Mouse (Mus musculus) megakaryocyte-erythroid progenitor cell, adult 5 weeks (primary cell): ENCODE measurements around the gene Olfr1298. TPM values are rescaled to one million over a fixed set of nuclear protein-coding genes. Genes with fewer than 3 reads are reported as not detected.

ENCODE experiments used
- polyA plus RNA-seq: library from polyadenylated mRNA; stranded (reverse); fragments of >175 nt; gene quantifications from 2 replicates; pipeline ENCODE4 v1.2.3, GENCODE M21; 2012

The Olfr1298 gene
- not detected in 2 replicates for polyA plus RNA-seq

DNA sequence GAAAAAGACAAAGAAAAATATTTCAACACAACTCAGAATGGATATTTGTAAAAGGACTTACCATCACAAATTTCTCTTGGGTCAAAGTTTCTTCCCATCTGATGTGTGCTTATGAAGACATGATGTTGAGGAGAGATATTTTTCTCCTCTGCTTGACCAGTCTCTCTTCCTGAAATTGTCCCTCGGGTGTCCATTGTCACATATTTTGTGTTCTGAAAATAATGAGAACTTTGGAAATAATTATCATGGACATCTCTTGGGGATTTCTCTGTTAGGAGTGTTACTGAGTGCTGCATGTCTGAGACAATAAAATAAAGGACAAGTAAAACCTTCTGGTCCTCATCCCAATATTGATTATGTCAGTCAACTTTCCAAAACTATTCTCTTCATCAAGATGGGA, at the start of gene Olfr1298:
Gene Olfr1298, minus strand, starts transcription at position 101 of the 400 bp plus-strand sequence.

DNA sequence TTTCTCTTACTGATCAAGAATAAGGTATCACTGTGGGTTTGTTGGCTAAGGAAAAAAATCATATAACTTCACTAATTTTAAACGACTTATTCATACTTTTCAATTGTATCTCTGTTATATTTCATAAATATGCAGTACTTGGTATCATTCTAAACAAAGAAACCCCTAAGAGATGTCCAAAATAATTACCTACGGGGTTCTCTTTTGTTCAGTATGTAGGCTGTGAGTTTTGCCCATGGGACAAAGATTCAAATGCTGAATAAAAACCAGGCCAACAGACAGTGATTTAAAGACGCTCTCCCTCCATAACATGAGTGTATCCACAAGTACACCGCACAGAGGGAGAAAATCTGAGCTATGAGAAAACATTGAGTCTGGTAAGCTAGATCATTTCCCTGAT, 12.1 kb upstream of the Olfr1298 start, which contains the start of gene Olfr1299:
Gene Olfr1299, plus strand, starts transcription at position 301 of the 400 bp plus-strand sequence.

DNA sequence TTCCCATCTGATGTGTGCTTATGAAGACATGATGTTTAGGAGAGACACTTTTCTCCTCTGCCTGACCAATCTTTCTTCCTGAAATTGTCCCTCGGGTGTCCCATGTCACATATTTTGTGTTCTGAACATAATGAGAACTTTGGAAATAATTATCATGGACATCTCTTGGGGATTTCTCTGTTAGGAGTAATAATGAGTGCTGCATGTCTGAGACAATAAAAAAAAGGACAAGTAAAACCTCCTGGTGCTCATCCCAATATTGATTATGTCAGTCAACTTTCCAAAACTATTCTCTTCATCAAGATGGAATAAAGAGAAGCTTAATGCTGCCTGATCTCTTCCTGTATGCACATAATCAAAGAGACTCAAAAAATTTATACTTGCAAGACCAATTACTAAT, 22.6 kb downstream of the Olfr1298 start, which contains the start of gene Olfr1297:
Gene Olfr1297, minus strand, starts transcription at position 101 of the 400 bp plus-strand sequence.

Other genes starting within 250 kb of the Olfr1298 start
- gene Olfr1286, start 226.1 kb downstream of the Olfr1298 start, polyA plus RNA-seq: not detected in 2 replicates
- not detected in 2 replicates for gene Olfr1287, start 200.1 kb downstream of the Olfr1298 start, polyA plus RNA-seq
- gene Olfr1288, start 175.1 kb downstream of the Olfr1298 start, polyA plus RNA-seq: not detected in 2 replicates
- not detected in 2 replicates for gene Olfr1289, start 168.4 kb downstream of the Olfr1298 start, polyA plus RNA-seq
- not detected in 2 replicates for gene Olfr1290, start 155.4 kb downstream of the Olfr1298 start, polyA plus RNA-seq
- gene Olfr1291-ps1, start 152.0 kb downstream of the Olfr1298 start, polyA plus RNA-seq: not detected in 2 replicates
- not detected in 2 replicates for gene Olfr1293-ps, start 124.0 kb downstream of the Olfr1298 start, polyA plus RNA-seq
- gene Olfr1294, start 108.9 kb downstream of the Olfr1298 start, polyA plus RNA-seq: not detected in 2 replicates
- gene Olfr1295, start 79.5 kb downstream of the Olfr1298 start, polyA plus RNA-seq: not detected in 2 replicates
- gene Olfr1297, start 22.7 kb downstream of the Olfr1298 start, polyA plus RNA-seq: not detected in 2 replicates
- gene Olfr1299, start 12.2 kb upstream of the Olfr1298 start, polyA plus RNA-seq: not detected in 2 replicates
- gene Olfr1301, start 101.8 kb upstream of the Olfr1298 start, polyA plus RNA-seq: not detected in 2 replicates
- gene Olfr1302, start 128.2 kb upstream of the Olfr1298 start, polyA plus RNA-seq: not detected in 2 replicates
- not detected in 2 replicates for gene Olfr1303, start 171.1 kb upstream of the Olfr1298 start, polyA plus RNA-seq
- gene Olfr1305, start 227.9 kb upstream of the Olfr1298 start, polyA plus RNA-seq: not detected in 2 replicates